Mouse (Mus musculus): Measurements from ENCODE around the gene Cpeb3.
A peak's percentile ranks its signal among the peaks of the same experiment; 100 is the strongest.

The Cpeb3 gene

DNA sequence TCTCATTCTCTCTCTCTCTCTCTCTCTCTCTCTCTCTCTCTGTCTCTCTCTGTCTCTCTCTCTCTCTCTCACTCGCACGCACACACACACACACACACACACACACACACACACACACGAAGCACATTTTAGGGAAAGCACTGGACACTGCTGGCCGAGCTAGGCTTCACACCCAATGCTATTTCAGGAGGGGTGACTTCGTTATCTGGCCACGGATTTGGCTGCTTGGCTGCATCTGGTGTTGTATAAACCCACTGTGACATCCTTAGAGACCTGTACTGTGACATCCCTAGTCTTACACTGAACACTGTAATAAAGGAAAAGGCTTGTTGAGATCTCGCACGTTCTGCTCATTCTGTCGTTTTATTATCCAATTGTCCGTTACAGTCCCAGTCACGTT is 187.4 kb downstream of the Cpeb3 start:
- no peak for DNase-seq

- DNase-seq: no peak
Measured at GRCm38 (mm10) chr19:37020531-37020930, 187.9 kb downstream of the Cpeb3 start.

- no peak for DNase-seq
Measured at GRCm38 (mm10) chr19:37018931-37019330, 189.5 kb downstream of the Cpeb3 start.

DNA sequence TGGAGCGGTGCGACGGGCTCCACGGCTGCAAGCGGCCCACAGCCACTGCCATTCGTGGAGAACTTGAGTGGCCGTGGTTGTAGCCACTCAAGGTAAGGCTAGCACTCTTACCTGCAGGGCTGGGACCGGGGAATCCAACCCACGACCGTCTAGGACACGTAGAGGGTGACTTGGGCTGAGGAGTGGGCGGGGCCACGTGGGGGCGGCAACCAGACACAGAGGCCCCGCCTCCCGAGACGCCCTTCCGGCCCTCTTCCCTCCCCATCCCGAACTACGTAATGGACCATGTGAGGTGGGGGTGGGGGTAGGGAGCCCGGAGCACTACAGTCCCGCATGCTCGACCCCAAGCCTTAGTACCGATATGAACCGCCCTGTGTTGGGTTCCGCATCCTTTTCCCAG is 190.0 kb downstream of the Cpeb3 start:
- DNase-seq: peak; percentile 28

GRCm38 (mm10) chr19:37016890-37017289 is 191.5 kb downstream of the Cpeb3 start:
- DNase-seq: no peak

DNA sequence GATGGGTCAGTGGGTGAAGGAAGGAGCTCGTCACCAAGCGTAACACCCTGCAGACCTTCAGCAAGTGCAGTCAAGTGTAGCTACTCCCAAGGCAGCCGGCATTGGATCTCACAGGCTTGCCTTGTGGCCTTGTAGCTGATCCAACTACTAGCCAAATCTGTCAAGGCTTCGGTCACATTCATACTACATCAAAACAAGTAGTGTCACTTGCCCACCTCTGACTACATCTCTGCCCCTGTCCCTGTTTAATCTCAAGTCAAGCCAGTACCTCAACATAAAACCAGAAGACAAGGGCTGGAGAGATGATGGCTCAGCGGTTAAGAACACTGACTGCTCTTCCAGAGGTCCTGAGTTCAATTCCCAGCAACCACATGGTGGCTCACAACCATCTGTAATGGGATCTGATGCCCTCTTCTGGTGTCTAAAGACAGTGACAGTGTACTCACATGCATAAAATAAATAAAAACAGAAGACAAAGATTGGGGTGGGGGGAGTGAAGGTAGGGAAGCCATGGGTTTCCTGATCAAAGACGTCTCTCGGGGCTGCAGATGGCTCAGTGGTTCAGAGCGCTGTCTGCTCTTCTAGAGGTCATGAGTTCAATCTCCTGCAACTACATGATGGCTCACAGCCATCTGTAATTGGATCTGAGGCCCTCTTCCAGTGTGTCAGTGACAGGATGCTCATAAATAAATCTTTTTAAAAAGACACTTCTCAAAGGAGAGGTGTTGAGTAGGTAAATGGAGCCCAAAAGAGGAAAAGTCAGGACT is 194.0 kb downstream of the Cpeb3 start:
- DNase-seq: no peak

- no peak for DNase-seq
Measured at GRCm38 (mm10) chr19:37013461-37013860, 194.9 kb downstream of the Cpeb3 start.

GRCm38 (mm10) chr19:37009878-37010281 is 198.5 kb downstream of the Cpeb3 start:
- DNase-seq: no peak

DNA sequence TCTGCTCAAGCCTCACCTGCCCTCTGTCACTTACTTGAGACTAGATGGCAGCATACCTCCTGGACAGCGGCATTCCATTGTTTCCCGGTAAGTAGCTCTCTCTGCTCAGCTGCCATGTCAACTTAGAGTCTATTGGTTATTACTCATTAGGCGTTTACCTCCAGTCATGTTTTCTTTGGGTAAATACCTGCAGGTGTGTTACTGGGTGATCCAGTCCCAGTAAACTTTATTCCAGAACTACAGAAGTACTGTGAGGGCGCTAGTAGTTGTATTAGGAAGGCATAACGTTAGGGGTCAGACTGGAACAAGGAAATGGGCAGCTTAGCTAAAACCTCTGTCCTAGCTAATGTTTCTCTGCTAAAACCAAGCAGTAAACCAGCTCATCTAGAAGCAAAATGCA is 203.8 kb downstream of the Cpeb3 start:
- no peak for DNase-seq
